Mouse (Mus musculus) cortical plate, adult 2 months (tissue): ENCODE measurements around the gene Nupr1. TPM values are rescaled to one million over a fixed set of nuclear protein-coding genes. Genes with fewer than 3 reads are reported as not detected.

Source experiments
- H3K27ac ChIP-seq: fragments of 200-500 bp; 2 replicates; pipeline ENCODE4 v1.5.1; 2012; ENCODE audit warnings: low read length, control low read depth, inconsistent platforms; ENCODE audit not compliant: insufficient read depth
- H3K4me1 ChIP-seq: fragments of 200-500 bp; 2 replicates; pipeline ENCODE4 v1.6.1; 2011; ENCODE audit warnings: low read length; ENCODE audit not compliant: control insufficient read depth, insufficient read depth
- H3K4me3 ChIP-seq: fragments of 200-500 bp; 2 replicates; pipeline ENCODE4 v1.5.1; 2011; ENCODE audit warnings: mild to moderate bottlenecking, low read length, control low read depth; ENCODE audit not compliant: insufficient read depth
- CTCF ChIP-seq: fragments of 200-500 bp; IDR thresholded peaks from 2 replicates; pipeline ENCODE4 v1.5.1; 2011; ENCODE audit warnings: mild to moderate bottlenecking, control low read depth, low read length; ENCODE audit not compliant: insufficient read depth; ENCODE audit errors: extremely low read depth
- POLR2A ChIP-seq: fragments of 200-500 bp; IDR thresholded peaks from 2 replicates; pipeline ENCODE4 v1.6.1; 2011; ENCODE audit warnings: mild to moderate bottlenecking, low read length, control low read depth; ENCODE audit not compliant: insufficient read depth; ENCODE audit errors: extremely low read depth
- polyA plus RNA-seq: library from polyadenylated mRNA; depleted of rRNA; stranded (reverse); fragments of >200 nt; gene quantifications from 2 replicates; pipeline ENCODE4 v1.2.3, GENCODE M21; 2012

The Nupr1 gene
- polyA plus RNA-seq, 1 experiment, result 21.6 TPM

DNA sequence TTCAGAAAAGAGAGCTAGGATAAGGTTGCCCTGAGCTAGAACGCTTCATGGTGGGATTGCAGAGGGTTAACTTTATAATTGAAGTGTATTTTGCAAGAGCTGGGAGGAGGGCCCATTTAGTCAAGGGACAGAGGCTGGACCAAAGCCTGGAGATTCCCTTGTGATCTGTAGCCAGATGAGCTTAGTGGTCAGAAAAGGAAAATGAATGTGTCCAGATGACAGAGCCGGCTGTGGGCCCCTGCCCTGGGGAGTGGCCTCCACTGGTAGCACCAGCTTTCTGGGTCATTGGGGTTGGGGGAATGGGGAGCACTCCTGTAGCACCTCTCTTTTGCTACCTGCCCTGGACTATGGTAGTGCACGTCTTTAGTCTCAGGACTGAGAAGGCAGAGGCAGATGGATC, 23.6 kb downstream of the Nupr1 start:
- TF ChIP-seq POLR2A (no peak), CTCF (no peak)
- H3K27ac ChIP-seq, result no peak overlapping the region
- H3K4me3 ChIP-seq, result no peak overlapping the region
- no peaks in the 10 kb centered on the region for H3K4me1 ChIP-seq

DNA sequence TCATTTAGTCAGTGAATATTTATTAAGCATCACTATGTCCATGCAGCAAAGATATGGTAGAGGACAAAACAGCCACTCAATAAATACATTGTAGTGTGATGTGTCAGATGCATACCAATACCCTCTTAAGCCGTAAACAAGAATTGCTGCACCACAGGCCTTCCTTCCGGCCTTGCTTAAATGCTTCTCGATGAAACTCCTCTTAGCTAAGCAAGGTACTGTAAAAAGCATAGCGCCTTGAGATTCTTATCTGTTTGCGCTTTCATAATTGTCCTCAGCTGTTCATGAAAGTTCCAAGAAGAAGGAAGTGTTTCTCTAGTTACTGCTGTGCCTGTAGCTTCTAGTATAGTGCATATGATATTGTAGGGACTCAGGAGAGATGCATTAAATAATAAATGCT, 24.1 kb downstream of the Nupr1 start:
- no peak overlapping the region for H3K27ac ChIP-seq
- H3K4me3 ChIP-seq, result no peak overlapping the region
- no peak for TF ChIP-seq CTCF
- no peak for TF ChIP-seq POLR2A
- H3K4me1 ChIP-seq, result no peaks in the 10 kb centered on the region

DNA sequence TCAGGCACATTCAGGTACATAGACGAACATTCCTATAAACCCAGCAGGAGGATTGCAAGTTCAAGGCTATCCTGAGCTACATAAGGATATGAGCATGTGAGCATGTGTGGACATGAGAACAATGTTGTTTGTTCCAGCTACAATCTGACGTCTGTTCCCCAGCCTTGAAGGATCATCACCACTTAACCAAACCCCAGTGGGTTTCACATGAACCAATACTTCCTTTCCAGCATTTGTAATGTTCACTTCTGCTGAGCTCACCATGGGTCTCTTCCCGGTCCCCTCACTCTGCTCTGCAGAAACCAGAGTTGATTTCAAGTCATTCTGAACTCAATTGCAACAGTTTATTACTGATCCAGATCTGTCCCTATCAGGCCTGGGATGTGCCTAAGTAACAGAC, 28.0 kb downstream of the Nupr1 start:
- TF ChIP-seq POLR2A (no peak), CTCF (no peak)
- Histone ChIP-seq H3K4me1 (no peaks in the 10 kb centered on the region), H3K4me3 (no peak overlapping the region), H3K27ac (no peak overlapping the region)

DNA sequence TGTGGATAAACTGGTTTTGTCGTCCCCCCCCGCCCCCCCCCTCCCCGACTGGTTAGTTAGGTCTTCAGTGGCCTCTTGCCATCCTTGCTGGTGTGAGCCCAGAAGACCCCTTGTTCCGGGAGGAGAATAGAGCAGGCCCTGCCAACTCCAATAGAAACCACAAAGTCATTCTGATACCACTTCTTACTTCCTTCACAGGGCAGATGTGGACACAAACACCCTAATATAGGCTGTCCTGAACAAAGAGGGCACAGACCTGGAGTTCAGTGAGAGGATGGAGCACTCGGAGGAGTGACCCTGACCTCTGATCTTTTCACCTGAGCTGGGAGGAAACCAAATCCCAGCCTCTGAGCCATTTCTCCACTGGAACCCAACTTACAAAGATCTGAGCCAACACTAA, 28.8 kb downstream of the Nupr1 start:
- Histone ChIP-seq H3K4me3 (no peak overlapping the region), H3K4me1 (no peaks in the 10 kb centered on the region), H3K27ac (no peak overlapping the region)
- TF ChIP-seq CTCF (no peak), POLR2A (no peak)

DNA sequence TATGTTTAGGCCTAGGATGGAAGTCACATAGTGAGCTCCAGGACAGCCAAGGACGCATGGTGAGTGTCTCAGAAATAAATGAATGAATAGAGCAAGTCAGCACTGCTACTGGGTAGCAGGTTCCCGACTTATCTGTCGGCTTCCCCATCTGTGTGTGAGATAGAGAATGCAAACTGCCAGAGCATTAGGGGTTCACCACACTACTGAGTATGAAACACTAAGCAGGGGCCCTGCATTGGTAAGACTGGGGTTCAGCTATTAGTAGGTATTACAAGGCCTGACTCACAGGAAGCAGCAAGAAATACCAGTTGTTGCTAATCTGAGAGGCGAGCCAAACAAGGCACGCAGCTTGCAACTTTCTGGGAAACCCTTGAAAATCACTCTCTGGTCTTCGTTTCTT, 31.7 kb downstream of the Nupr1 start:
- Histone ChIP-seq H3K4me1 (no peaks in the 10 kb centered on the region), H3K27ac (no peak overlapping the region), H3K4me3 (no peak overlapping the region)
- TF ChIP-seq POLR2A (no peak), CTCF (no peak)

DNA sequence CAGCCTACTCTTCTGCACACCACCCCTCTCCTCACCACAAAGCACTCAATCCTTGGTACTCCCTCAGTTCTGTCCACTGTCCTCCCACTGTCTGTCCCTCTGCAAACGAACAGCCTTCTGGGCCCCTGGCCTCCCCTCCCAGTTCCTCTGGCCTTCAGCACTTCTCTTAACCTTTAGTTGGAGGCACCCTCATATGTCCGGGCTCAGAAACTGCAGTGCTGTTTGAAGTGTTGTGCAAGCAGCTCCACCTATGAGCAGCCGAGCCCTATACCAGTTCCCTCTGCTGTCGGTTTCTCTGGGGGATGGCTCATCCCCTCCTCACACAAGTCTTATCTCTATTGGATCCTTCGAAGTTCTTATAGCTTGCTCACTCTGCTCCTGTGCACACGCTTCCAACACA, 34.2 kb downstream of the Nupr1 start:
- no peak overlapping the region for H3K27ac ChIP-seq
- no peak overlapping the region for H3K4me3 ChIP-seq
- no peaks in the 10 kb centered on the region for H3K4me1 ChIP-seq
- TF ChIP-seq POLR2A (no peak), CTCF (no peak)

DNA sequence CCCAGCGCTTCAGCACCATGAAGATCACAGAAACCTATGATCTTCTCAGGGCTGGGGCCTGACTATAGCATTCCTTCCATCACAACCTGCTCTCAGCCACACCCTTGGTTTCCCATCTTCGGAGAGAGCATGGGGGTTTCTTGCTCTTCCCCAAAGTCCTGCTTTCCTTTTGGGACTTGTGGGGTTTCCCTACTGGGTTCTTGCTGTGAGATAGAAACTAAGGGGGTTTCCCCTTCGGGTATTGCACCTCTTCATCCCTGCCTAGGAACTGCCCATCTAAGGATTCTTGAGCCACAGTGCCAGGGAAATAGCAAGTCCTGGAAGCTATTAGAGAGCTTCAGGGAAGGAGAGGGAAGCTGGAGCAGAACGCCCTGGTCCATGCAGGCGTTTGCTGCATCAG, 34.8 kb downstream of the Nupr1 start:
- no peak overlapping the region for H3K27ac ChIP-seq
- no peak overlapping the region for H3K4me3 ChIP-seq
- H3K4me1 ChIP-seq, result no peaks in the 10 kb centered on the region
- TF ChIP-seq POLR2A (no peak), CTCF (no peak)

DNA sequence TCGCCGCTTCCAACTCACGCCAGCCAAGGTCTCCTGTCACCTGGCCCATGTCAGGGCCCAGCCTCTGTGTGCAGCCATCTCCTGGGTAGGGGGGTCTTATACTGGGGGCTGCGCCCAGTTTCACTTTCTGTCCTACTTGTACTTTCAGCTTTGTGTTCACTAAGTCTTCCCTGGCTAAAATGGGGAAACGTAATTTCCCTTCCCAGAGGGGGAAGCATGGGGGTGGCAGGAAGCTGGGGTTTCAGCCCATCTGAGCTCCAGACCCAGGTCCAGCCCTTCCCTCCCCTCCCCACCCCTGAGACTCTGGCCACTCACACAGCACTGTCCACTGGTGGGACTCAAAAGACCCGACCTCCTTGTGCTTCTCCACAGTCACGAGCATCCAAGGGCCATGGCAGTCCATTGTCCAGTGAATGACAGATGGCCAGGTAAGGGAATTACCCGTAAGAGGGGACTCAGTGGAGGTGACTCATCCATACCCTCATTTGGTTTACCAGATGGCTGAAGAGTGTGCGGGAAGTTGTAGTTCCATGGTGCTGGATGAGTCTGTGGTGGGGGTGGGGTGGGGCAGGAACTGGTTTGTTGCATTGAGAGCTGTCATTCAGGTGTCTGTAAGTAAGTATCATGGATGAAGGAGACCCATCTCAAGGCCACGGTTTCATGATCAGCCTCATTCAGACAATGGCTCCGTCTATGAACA, 35.6 kb downstream of the Nupr1 start, which contains the start of gene Il27:
Gene Il27, minus strand, starts transcription at position 80 of the 700 bp plus-strand sequence.
- Histone ChIP-seq H3K27ac (no peak within 1 kb of the TSS), H3K4me1 (no peaks in the 10 kb centered on the region), H3K4me3 (no peak within 1 kb of the TSS)
- no peak for TF ChIP-seq CTCF
- TF ChIP-seq POLR2A, result no peak

DNA sequence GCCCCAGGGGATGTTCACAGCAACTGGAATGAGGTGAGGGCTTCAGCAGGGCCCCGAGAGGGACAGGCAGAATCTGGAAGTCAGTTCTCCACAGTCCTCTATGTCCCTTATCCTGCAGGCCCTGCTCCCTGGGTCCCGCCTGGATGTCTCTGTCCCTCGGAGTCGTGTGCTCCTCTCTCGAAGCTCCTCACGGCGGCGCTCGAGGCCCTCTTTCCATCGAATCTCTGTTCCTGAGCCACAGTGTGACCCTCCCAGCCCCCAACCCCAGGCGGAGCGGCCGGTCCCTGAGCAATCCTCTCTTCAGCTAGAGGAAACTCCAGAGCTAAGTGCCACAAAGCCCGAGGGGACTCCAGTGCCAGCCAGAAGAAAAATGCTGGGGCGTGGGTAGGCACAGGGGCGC, 42.9 kb downstream of the Nupr1 start:
- TF ChIP-seq CTCF, result peak; percentile 54
- no peak for TF ChIP-seq POLR2A
- Histone ChIP-seq H3K27ac (no peak overlapping the region), H3K4me1 (no peaks in the 10 kb centered on the region), H3K4me3 (no peak overlapping the region)

DNA sequence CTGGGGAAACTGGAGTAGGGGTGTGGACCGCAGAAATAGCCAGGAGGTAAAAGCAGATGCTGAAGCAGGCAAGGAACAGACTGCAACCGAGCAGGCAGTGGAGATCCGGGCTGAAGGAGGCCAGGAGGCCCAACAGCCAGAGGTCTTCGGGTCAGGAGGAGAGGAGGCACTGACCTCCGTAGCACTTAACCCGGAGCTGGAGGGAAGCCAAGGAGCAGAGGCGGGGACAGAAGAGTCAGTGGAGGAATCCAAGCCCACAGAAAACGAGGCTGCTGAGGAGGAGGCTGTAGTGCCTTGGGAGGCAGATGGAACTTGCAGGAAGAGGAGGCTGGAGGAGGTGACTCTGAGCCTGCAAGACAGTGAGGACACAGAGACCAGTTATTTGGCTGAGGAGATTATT, 43.8 kb downstream of the Nupr1 start:
- Histone ChIP-seq H3K4me3 (no peak overlapping the region), H3K4me1 (no peaks in the 10 kb centered on the region), H3K27ac (no peak overlapping the region)
- TF ChIP-seq CTCF (no peak), POLR2A (no peak)
